Mouse (Mus musculus) hematopoietic stem cell, adult 5-6 weeks (primary cell): ENCODE data around the gene Selenon. TPM values are rescaled to one million over a fixed set of nuclear protein-coding genes. Genes with fewer than 3 reads are reported as not detected.
"Not testable (repeated sequence)": the region's sequence is repeated elsewhere in the genome, so short reads cannot be mapped to it uniquely, and the experiment has no call there.

ENCODE experiments used
- ATAC-seq, 2 experiments: fragments of 125-278 bp in 1 of 2; replicated peaks in 1 of 2; 2 replicates each; pipeline ENCODE4 v1.8.0; 2016 to 2017; ENCODE audit warnings: inconsistent platforms in 2 of 2, mild to moderate bottlenecking in 2 of 2, moderate number of reproducible peaks in 2 of 2, low read depth in 1 of 2, moderate TSS enrichment in 1 of 2; ENCODE audit not compliant: low FRiP score in 2 of 2, poor library complexity in 2 of 2, severe bottlenecking in 2 of 2, insufficient read depth in 1 of 2, low TSS enrichment in 1 of 2
- total RNA-seq: library from RNA; stranded (forward); fragments of 172-1452, 232-1000 nt; gene quantifications from 2 replicates; pipeline ENCODE4 v1.2.3, GENCODE M21; 2017

Selenon gene
- total RNA-seq, 1 experiment from 2014 or later = 8.2 TPM

GRCm38 (mm10) chr4:134497986-134498731, 53.8 kb downstream of the Selenon start:
- ATAC-seq = no peak

GRCm38 (mm10) chr4:134497223-134497622, 54.7 kb downstream of the Selenon start:
- peak in 1 of 2 experiments; percentile 1; a peak in 1 of 4 replicates for ATAC-seq

GRCm38 (mm10) chr4:134496595-134497210, 55.3 kb downstream of the Selenon start, which contains the start of gene Paqr7:
Paqr7 (plus strand) TSS chr4:134496697.
- peak; percentile 17 to 41 for ATAC-seq

- ATAC-seq = no peak
These were observed 56.4 kb downstream of the Selenon start for GRCm38 (mm10) chr4:134495546-134495923.

- peak; percentile 65 to 68 for ATAC-seq
These were observed 57.0 kb downstream of the Selenon start for GRCm38 (mm10) chr4:134494780-134495545.

GRCm38 (mm10) chr4:134494161-134494560, 57.8 kb downstream of the Selenon start:
- ATAC-seq = not testable (repeated sequence)

- peak; percentile 30 to 40; a peak in 3 of 4 replicates for ATAC-seq
These were observed 60.2 kb downstream of the Selenon start for GRCm38 (mm10) chr4:134491716-134492115.

- ATAC-seq = no peak
These were observed 61.8 kb downstream of the Selenon start for GRCm38 (mm10) chr4:134489986-134490665.

- ATAC-seq = no peak
These were observed 63.8 kb downstream of the Selenon start for GRCm38 (mm10) chr4:134488211-134488610.

Other genes with a start within 250 kb of the Selenon start
- not detected in 2 replicates for gene Trim63, start 237.0 kb downstream of the Selenon start, total RNA-seq
- gene Slc30a2, start 209.0 kb downstream of the Selenon start, total RNA-seq = not detected in 2 replicates
- 0.20 and 0.50 TPM in 2 replicates for gene Extl1, start 168.3 kb downstream of the Selenon start, total RNA-seq
- 15.7 and 25.3 TPM in 2 replicates for gene Pafah2, start 155.8 kb downstream of the Selenon start, total RNA-seq
- gene Stmn1, start 83.8 kb downstream of the Selenon start, total RNA-seq = 1,445 and 1,820 TPM in 2 replicates
- 15.6 and 25.2 TPM in 2 replicates for gene Paqr7, start 55.5 kb downstream of the Selenon start, total RNA-seq
- gene Aunip, start 41.2 kb downstream of the Selenon start, total RNA-seq = 15.8 and 34.0 TPM in 2 replicates
- gene Mtfr1l, start 16.8 kb downstream of the Selenon start, total RNA-seq = 51.8 and 71.4 TPM in 2 replicates
- gene Man1c1, start 152.1 kb upstream of the Selenon start, total RNA-seq = 4.4 and 7.5 TPM in 2 replicates
- 11.1 and 20.8 TPM in 2 replicates for gene Ldlrap1, start 215.9 kb upstream of the Selenon start, total RNA-seq